Mouse (Mus musculus): ENCODE results near the gene Acer1. TPM values are rescaled to one million over a fixed set of nuclear protein-coding genes. Genes with fewer than 3 reads are reported as not detected.

The Acer1 gene
- polyA plus RNA-seq, 1 experiment from 2014 or later: not detected

DNA sequence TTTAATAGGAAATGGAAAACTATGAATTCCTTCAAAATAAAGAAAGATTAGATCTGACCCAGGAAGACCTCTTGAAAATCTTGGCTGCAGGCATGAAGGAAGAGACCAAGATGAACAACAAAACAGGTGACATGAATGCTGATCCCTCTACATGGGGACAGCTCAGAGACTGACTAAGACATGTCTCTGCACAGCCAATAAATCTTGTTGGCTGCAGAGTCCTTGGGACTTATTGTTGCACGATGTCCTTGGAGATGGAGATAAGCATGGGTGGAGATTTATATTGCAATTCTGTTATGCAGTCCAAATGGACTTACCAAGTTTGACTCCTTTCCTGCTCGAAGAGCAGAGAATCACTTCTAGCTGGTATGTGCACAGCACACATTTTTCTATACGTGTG, 12.6 kb downstream of the Acer1 start:
- no peak overlapping the region for H3K4me2 ChIP-seq (ENCODE audit: low read depth, severe bottlenecking)
- H3K36me3 ChIP-seq (ENCODE audit: control insufficient read depth, insufficient read depth, low read length): no peaks in the 10 kb centered on the region
- no peak for DNase-seq (ENCODE audit: low spot score)
- 64% methylated on average over 3 of the region's 3 CpGs for WGBS
- H3K4me1 ChIP-seq (ENCODE audit: control insufficient read depth, insufficient read depth, low read length): no peaks in the 10 kb centered on the region
- H3K9ac ChIP-seq (ENCODE audit: low read length): no peak overlapping the region
- no peaks in the 10 kb centered on the region for H3K27me3 ChIP-seq (ENCODE audit: control insufficient read depth, insufficient read depth, low read length)
- H3K4me3 ChIP-seq (ENCODE audit: low read depth, low read length): no peak overlapping the region
- no peak for ATAC-seq (ENCODE audit: insufficient number of reproducible peaks, low FRiP score, low TSS enrichment, low read depth)
- no peaks in the 10 kb centered on the region for H3K9me3 ChIP-seq (ENCODE audit: control insufficient read depth, low read length)
- H3K27ac ChIP-seq (replicated peaks; ENCODE audit: low read depth, low read length): no peak overlapping the region

DNA sequence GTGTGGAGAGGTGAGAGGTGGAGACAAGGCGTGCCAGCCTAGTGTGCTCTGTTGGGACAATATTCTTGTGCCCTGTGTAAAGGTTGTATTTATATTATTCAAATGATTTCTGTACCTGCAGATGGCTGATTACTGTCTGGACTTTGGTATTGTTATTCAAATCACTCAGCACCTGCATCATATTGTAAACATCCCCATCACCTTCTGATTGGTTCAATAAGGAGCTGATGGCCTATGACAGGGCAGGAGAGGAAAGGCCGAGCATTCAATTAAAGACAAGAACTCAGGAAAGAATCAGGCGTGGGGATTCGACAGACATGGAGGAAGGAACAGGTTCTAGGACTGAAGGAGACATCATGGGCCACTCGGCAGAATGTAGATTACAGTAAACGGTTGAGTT, 18.3 kb downstream of the Acer1 start:
- WGBS: 74% methylated on average over 6 of the region's 6 CpGs
- no peak for DNase-seq (ENCODE audit: low spot score)
- H3K27me3 ChIP-seq (ENCODE audit: control insufficient read depth, insufficient read depth, low read length): no peaks in the 10 kb centered on the region
- no peaks in the 10 kb centered on the region for H3K4me1 ChIP-seq (ENCODE audit: control insufficient read depth, insufficient read depth, low read length)
- H3K4me2 ChIP-seq (ENCODE audit: low read depth, severe bottlenecking): no peak overlapping the region
- ATAC-seq (ENCODE audit: insufficient number of reproducible peaks, low FRiP score, low TSS enrichment, low read depth): no peak
- H3K27ac ChIP-seq (replicated peaks; ENCODE audit: low read depth, low read length): no peak overlapping the region
- no peaks in the 10 kb centered on the region for H3K9me3 ChIP-seq (ENCODE audit: control insufficient read depth, low read length)
- H3K36me3 ChIP-seq (ENCODE audit: control insufficient read depth, insufficient read depth, low read length): no peaks in the 10 kb centered on the region
- no peak overlapping the region for H3K4me3 ChIP-seq (ENCODE audit: low read depth, low read length)
- no peak overlapping the region for H3K9ac ChIP-seq (ENCODE audit: low read length)

DNA sequence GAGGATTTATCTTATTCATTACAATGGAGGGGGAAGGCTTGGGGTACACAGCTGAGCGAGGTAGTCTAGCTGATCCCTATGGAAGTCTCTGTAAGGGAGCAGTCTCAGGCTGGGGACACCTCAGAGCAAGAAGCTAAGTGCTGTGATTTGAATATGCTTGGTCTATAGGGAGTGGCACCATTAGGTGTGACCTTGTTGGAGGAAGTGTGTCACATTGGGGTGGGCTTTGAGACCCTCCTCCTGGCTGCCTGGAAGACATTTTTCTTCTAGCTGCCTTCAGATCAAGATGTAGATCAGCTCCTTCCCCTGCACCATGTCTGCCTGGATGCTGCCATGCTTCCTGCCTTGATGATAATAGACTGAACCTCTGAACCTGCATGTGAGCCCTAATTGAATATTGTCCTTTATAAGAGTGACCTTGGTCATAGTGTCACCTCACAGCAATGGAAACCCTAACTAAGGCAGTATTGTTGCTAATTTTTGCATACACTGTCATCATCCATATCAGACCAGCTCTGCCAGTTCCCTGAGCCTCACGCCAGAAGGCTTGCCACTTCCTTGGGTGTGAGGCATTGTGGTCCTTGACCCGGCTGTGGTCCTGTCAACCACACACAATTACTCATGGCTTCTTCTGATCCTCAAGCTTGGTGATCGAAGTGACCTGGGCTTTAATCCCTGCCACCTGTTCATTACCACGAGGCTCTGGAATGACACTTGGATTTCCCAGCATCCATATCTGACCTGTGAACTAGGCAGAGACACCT, 19.1 kb downstream of the Acer1 start:
- 79% methylated on average over 5 of the region's 5 CpGs for WGBS
- no peaks in the 10 kb centered on the region for H3K4me1 ChIP-seq (ENCODE audit: control insufficient read depth, insufficient read depth, low read length)
- DNase-seq (ENCODE audit: low spot score) (no peak), ATAC-seq (ENCODE audit: insufficient number of reproducible peaks, low FRiP score, low TSS enrichment, low read depth) (no peak)
- no peaks in the 10 kb centered on the region for H3K9me3 ChIP-seq (ENCODE audit: control insufficient read depth, low read length)
- H3K9ac ChIP-seq (ENCODE audit: low read length): no peak overlapping the region
- H3K4me3 ChIP-seq (ENCODE audit: low read depth, low read length): no peak overlapping the region
- no peaks in the 10 kb centered on the region for H3K27me3 ChIP-seq (ENCODE audit: control insufficient read depth, insufficient read depth, low read length)
- no peaks in the 10 kb centered on the region for H3K36me3 ChIP-seq (ENCODE audit: control insufficient read depth, insufficient read depth, low read length)
- H3K27ac ChIP-seq (replicated peaks; ENCODE audit: low read depth, low read length): no peak overlapping the region
- H3K4me2 ChIP-seq (ENCODE audit: low read depth, severe bottlenecking): no peak overlapping the region

DNA sequence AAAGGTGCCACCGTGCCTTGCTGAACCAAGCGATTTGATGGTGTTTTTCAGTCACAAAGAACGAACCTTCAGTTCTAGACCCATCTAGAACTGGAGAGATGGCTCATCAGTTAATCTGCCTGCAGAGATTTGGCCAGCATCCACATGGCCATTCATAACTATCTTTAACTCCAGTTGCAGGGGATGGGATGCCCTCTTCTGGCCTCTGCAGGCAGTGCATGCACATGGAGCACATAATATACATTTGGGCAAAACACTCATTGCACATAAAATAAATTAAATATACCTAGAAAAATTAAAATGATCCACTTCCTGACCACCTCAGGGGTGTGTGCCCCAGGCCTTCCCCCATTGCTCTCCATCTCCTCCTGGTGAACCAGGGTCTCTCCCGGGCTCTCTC, 20.0 kb downstream of the Acer1 start:
- H3K9me3 ChIP-seq (ENCODE audit: control insufficient read depth, low read length): no peaks in the 10 kb centered on the region
- H3K36me3 ChIP-seq (ENCODE audit: control insufficient read depth, insufficient read depth, low read length): no peaks in the 10 kb centered on the region
- H3K4me1 ChIP-seq (ENCODE audit: control insufficient read depth, insufficient read depth, low read length): no peaks in the 10 kb centered on the region
- H3K4me2 ChIP-seq (ENCODE audit: low read depth, severe bottlenecking): no peak overlapping the region
- ATAC-seq (ENCODE audit: insufficient number of reproducible peaks, low FRiP score, low TSS enrichment, low read depth) (no peak), DNase-seq (ENCODE audit: low spot score) (no peak)
- no peak overlapping the region for H3K9ac ChIP-seq (ENCODE audit: low read length)
- WGBS: 91% methylated on average over 4 of the region's 4 CpGs
- H3K27ac ChIP-seq (replicated peaks; ENCODE audit: low read depth, low read length): no peak overlapping the region
- H3K27me3 ChIP-seq (ENCODE audit: control insufficient read depth, insufficient read depth, low read length): no peaks in the 10 kb centered on the region
- no peak overlapping the region for H3K4me3 ChIP-seq (ENCODE audit: low read depth, low read length)

DNA sequence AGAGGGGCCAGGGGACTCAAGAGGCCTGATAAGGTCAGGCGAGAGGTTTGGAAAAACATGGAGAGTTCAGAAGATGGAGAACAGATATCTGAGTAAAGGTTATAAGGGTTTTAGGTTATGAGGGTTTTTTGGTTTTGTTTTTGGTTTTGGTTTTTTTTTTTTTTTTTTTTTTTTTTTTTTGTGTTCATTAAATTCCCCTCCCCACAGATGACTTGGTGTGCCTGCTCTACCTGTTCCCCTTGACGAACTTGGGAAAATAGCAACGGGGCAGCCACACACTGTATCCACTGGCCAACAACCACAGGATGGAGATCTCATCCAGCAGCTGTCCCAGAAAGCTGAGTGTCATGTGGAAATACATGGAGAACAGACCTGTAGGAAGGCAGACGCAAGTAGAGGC, 23.3 kb downstream of the Acer1 start:
- H3K4me2 ChIP-seq (ENCODE audit: low read depth, severe bottlenecking): no peak overlapping the region
- H3K27me3 ChIP-seq (ENCODE audit: control insufficient read depth, insufficient read depth, low read length): no peaks in the 10 kb centered on the region
- H3K4me1 ChIP-seq (ENCODE audit: control insufficient read depth, insufficient read depth, low read length): no peaks in the 10 kb centered on the region
- DNase-seq (ENCODE audit: low spot score): no peak
- H3K36me3 ChIP-seq (ENCODE audit: control insufficient read depth, insufficient read depth, low read length): no peaks in the 10 kb centered on the region
- no peak overlapping the region for H3K27ac ChIP-seq (replicated peaks; ENCODE audit: low read depth, low read length)
- 76% methylated on average over 4 of the region's 4 CpGs for WGBS
- H3K9ac ChIP-seq (ENCODE audit: low read length): no peak overlapping the region
- H3K4me3 ChIP-seq (ENCODE audit: low read depth, low read length): no peak overlapping the region
- no peaks in the 10 kb centered on the region for H3K9me3 ChIP-seq (ENCODE audit: control insufficient read depth, low read length)
- ATAC-seq (ENCODE audit: insufficient number of reproducible peaks, low FRiP score, low TSS enrichment, low read depth): no peak

DNA sequence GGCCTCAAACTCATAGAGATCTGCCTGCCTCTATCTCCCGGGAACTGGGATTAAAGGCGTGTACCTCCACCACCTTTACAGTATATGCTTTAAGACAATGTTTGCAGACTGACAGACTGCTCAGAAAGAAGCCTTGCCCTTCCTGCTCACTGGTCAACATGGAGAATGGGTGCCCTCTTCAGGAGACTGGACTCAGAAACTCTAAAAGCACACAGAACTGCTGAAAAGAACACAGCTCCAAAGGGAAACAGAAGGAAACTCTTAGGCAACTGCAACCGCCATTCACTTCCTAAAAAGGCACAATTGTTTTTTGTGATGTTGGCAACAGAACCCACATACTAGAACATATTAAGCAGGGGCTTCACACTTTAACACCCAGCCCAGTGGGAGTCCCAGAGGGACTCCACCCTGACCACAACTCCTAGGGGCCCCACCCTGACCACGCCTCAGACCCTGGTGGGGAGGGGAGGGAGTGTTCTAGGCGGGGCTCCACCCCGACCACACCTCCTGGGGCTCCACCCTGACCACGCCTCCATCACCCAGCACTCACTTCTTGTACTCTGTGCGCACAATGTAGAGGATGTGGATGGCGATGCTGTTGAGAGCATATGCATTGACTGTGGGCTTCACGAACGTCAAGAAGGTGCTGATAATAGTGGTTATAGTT, 24.0 kb downstream of the Acer1 start:
- H3K27me3 ChIP-seq (ENCODE audit: control insufficient read depth, insufficient read depth, low read length): no peaks in the 10 kb centered on the region
- H3K4me2 ChIP-seq (ENCODE audit: low read depth, severe bottlenecking): no peak overlapping the region
- ATAC-seq (ENCODE audit: insufficient number of reproducible peaks, low FRiP score, low TSS enrichment, low read depth): no peak
- no peaks in the 10 kb centered on the region for H3K4me1 ChIP-seq (ENCODE audit: control insufficient read depth, insufficient read depth, low read length)
- no peak overlapping the region for H3K27ac ChIP-seq (replicated peaks; ENCODE audit: low read depth, low read length)
- WGBS: 30% methylated on average over 11 of the region's 11 CpGs
- H3K9ac ChIP-seq (ENCODE audit: low read length): no peak overlapping the region
- no peak for DNase-seq (ENCODE audit: low spot score)
- H3K9me3 ChIP-seq (ENCODE audit: control insufficient read depth, low read length): no peaks in the 10 kb centered on the region
- H3K36me3 ChIP-seq (ENCODE audit: control insufficient read depth, insufficient read depth, low read length): no peaks in the 10 kb centered on the region
- H3K4me3 ChIP-seq (ENCODE audit: low read depth, low read length): no peak overlapping the region

DNA sequence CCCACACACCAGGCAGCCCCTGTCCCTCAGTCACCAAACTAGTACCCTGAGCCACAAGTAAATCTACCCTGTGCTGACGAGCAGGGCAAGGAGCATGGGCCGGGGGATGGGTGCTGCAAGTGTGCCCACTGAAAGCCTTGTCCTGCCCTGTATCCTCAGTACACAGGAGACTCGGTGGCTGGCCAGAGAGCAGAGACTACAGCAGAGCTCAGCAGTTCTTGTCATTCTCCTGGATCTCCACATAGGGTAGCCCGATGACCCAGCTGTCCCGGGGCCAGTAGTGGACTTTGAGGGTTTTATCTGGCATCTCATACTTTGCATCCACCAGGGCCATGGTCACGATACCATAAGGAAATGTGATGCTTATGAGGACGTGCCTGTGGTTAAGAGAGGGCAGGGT, 27.1 kb downstream of the Acer1 start:
- ATAC-seq (ENCODE audit: insufficient number of reproducible peaks, low FRiP score, low TSS enrichment, low read depth): no peak
- Histone ChIP-seq H3K27me3 (ENCODE audit: control insufficient read depth, insufficient read depth, low read length) (no peaks in the 10 kb centered on the region), H3K9me3 (ENCODE audit: control insufficient read depth, low read length) (no peaks in the 10 kb centered on the region), H3K4me1 (ENCODE audit: control insufficient read depth, insufficient read depth, low read length) (no peaks in the 10 kb centered on the region), H3K4me2 (ENCODE audit: low read depth, severe bottlenecking) (no peak overlapping the region), H3K4me3 (ENCODE audit: low read depth, low read length) (no peak overlapping the region), H3K9ac (ENCODE audit: low read length) (no peak overlapping the region), H3K27ac (replicated peaks; ENCODE audit: low read depth, low read length) (no peak overlapping the region), H3K36me3 (ENCODE audit: control insufficient read depth, insufficient read depth, low read length) (no peaks in the 10 kb centered on the region)
- WGBS: 74% methylated on average over 7 of the region's 7 CpGs
- no peak for DNase-seq (ENCODE audit: low spot score)

DNA sequence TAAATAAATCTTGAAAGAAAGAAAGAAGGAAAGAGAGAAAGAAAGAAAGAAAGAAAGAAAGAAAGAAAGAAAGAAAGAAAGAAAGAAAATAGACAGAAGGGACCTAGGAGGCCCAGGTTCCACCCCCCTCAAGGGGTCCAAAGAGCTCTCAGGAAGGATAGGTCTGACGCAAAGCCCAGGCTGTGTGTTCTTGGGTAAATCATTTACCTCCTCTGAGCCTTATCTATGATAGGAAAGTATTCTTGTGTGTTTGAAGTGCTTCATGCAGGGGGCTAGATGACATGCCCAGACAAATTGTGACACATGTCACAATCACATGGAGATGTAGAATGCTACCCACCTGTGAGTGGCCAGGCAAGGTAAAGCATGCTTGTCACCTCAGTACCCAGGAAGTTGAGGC, 29.3 kb downstream of the Acer1 start:
- 91% methylated on average over 1 of the region's 1 CpGs for WGBS
- no peak for ATAC-seq (ENCODE audit: insufficient number of reproducible peaks, low FRiP score, low TSS enrichment, low read depth)
- H3K4me2 ChIP-seq (ENCODE audit: low read depth, severe bottlenecking): no peak overlapping the region
- H3K36me3 ChIP-seq (ENCODE audit: control insufficient read depth, insufficient read depth, low read length): no peaks in the 10 kb centered on the region
- no peaks in the 10 kb centered on the region for H3K27me3 ChIP-seq (ENCODE audit: control insufficient read depth, insufficient read depth, low read length)
- no peak overlapping the region for H3K9ac ChIP-seq (ENCODE audit: low read length)
- H3K4me1 ChIP-seq (ENCODE audit: control insufficient read depth, insufficient read depth, low read length): no peaks in the 10 kb centered on the region
- no peak for DNase-seq (ENCODE audit: low spot score)
- H3K9me3 ChIP-seq (ENCODE audit: control insufficient read depth, low read length): no peaks in the 10 kb centered on the region
- no peak overlapping the region for H3K4me3 ChIP-seq (ENCODE audit: low read depth, low read length)
- H3K27ac ChIP-seq (replicated peaks; ENCODE audit: low read depth, low read length): no peak overlapping the region
